15 mouse cellular contexts compared by ENCODE assay signal in the genomic region with DNA sequence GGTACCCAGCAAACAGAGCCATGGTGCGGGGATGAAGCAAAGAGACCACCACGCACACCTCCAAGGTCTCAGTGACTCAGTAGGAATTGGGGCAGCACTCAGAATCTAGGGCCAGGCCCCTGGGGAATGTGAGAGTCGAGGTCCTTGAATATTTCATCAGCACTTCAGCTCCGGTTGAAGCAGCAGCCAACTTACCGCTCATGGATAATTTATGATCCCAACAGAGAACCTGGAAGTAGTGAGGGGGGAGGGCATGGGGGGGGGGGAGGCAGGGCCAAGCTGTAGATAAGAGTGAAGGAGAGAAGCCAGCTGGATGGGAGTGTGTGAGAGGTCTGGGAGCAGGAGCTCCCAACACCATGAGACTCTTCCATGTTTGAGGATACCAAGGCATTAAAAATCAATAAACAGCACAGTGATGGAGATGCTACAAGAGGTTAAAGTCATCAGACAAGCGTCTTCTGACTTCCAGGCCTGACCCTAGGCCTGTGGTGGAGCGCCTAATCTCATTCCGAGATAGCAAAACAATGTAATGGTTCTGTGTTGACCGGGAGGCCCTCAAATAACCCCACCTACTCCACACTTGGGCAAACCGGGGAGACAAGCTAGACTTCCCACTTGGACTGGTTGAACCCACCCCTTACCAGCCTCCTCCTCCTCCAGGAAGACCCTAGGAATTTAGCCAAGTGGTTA. TPM values are rescaled to one million over a fixed set of nuclear protein-coding genes. Genes with fewer than 3 reads are reported as not detected.
DNase-seq lines count a peak whose midpoint lies in the region; ATAC-seq and TF ChIP-seq lines count a peak whose summit lies in the region.
"Had no signal": no experiment of that assay in that cellular context is flagged by ENCODE, and none has a peak within 500 bp of the region (broad histone marks: within the 10 kb centered on the region; RNA-seq: fewer than 3 reads in every experiment).

No protein-coding gene starts in this region.

- H3K9ac ChIP-seq in heart, embryonic 16.5 days (ENCODE audit: low read length), result peak overlapping the region; percentile 9
- H3K9ac ChIP-seq in stomach, embryonic 15.5 days, result no peak overlapping the region
- H3K9ac ChIP-seq: forebrain, postnatal 0 days; hindbrain, embryonic 15.5 days; limb, embryonic 13.5 days; neural tube, embryonic 13.5 days had no signal

- H3K27me3 ChIP-seq in heart, embryonic 16.5 days (ENCODE audit: control insufficient read depth, insufficient read depth, low read length), result no peaks in the 10 kb centered on the region
- no peaks in the 10 kb centered on the region for H3K27me3 ChIP-seq in stomach, embryonic 15.5 days (replicated peaks)
- H3K27me3 ChIP-seq: hindbrain, embryonic 15.5 days; limb, embryonic 13.5 days; neural tube, embryonic 13.5 days had no signal

- intact Hi-C loops in heart, postnatal 14 days (cut with DNase I), result no loop called here

- peaks cover 2% of the 10 kb centered on the region; the same call in 1 of the 2 replicates for H3K36me3 ChIP-seq in heart, embryonic 16.5 days (ENCODE audit: control insufficient read depth, insufficient read depth)
- no peaks in the 10 kb centered on the region for H3K36me3 ChIP-seq in stomach, embryonic 15.5 days
- H3K36me3 ChIP-seq: hindbrain, embryonic 15.5 days; neural tube, embryonic 13.5 days had no signal

- H3K27ac ChIP-seq in heart, embryonic 16.5 days (ENCODE audit: low read length), result peak overlapping the region; percentile 95
- H3K27ac ChIP-seq in stomach, embryonic 15.5 days, result peak overlapping the region; percentile 84
- H3K27ac ChIP-seq: hindbrain, embryonic 15.5 days; limb, embryonic 13.5 days; neural tube, embryonic 13.5 days had no signal

- DNase-seq in heart, adult 11 months, result peak; percentile 92
- DNase-seq in heart, postnatal 14 days, result no peak
- DNase-seq in lung, adult 2 months, result peak; percentile 25
- DNase-seq in lung, postnatal 25 days (ENCODE audit: low spot score), result no peak
- DNase-seq: cerebellum, postnatal 25 days; forebrain, postnatal 0 days; gastrocnemius, postnatal 36 days; thymus, postnatal 4 days had no signal

- peaks cover 14% of the 10 kb centered on the region for H3K4me1 ChIP-seq in lung, adult 2 months (ENCODE audit: control insufficient read depth, insufficient read depth, low read length)
- peaks cover 53% of the 10 kb centered on the region for H3K4me1 ChIP-seq in heart, embryonic 16.5 days (ENCODE audit: control insufficient read depth, insufficient read depth, low read length)
- H3K4me1 ChIP-seq in stomach, embryonic 15.5 days, result peaks cover 33% of the 10 kb centered on the region
- H3K4me1 ChIP-seq: hindbrain, embryonic 15.5 days had no signal

- 42% methylated on average over 10 of the region's 10 CpGs for WGBS in lung, adult 2 months
- 24% methylated on average over 10 of the region's 10 CpGs for WGBS in heart, embryonic 16.5 days
- WGBS in stomach, embryonic 15.5 days, result 33% methylated on average over 10 of the region's 10 CpGs

- peak overlapping the region; percentile 14 for H3K4me2 ChIP-seq in heart, embryonic 16.5 days (ENCODE audit: low read depth, low read length)
- H3K4me2 ChIP-seq in stomach, embryonic 15.5 days, result no peak overlapping the region
- H3K4me2 ChIP-seq: hindbrain, embryonic 15.5 days; limb, embryonic 13.5 days; neural tube, embryonic 13.5 days had no signal

- H3K9me3 ChIP-seq in heart, embryonic 16.5 days (replicated peaks; ENCODE audit: control insufficient read depth, low read length), result no peaks in the 10 kb centered on the region
- H3K9me3 ChIP-seq in stomach, embryonic 15.5 days, result no peaks in the 10 kb centered on the region
- H3K9me3 ChIP-seq: hindbrain, embryonic 15.5 days; limb, embryonic 13.5 days; neural tube, embryonic 13.5 days had no signal

- no peak for TF ChIP-seq POLR2A in lung, adult 2 months (IDR thresholded peaks at IDR 0.05; ENCODE audit: borderline replicate concordance, extremely low read depth, low read depth, low read length)

- no peak overlapping the region for H3K4me3 ChIP-seq in lung, adult 2 months (replicated peaks; ENCODE audit: extremely low read depth, low read depth, low read length)
- H3K4me3 ChIP-seq in heart, embryonic 16.5 days (ENCODE audit: low read length), result no peak overlapping the region
- no peak overlapping the region for H3K4me3 ChIP-seq in stomach, embryonic 15.5 days (replicated peaks)
- H3K4me3 ChIP-seq: hindbrain, embryonic 15.5 days; limb, embryonic 13.5 days; neural tube, embryonic 13.5 days had no signal

- TF ChIP-seq CTCF in lung, adult 2 months (IDR thresholded peaks at IDR 0.05; ENCODE audit: insufficient read depth, low read length), result no peak

- peak; percentile 52 for ATAC-seq in heart, embryonic 16.5 days (replicated peaks; ENCODE audit: extremely low read depth, insufficient read depth, low FRiP score)
- no peak for ATAC-seq in stomach, embryonic 15.5 days (ENCODE audit: insufficient read depth, low FRiP score, low read depth)
- no peak for ATAC-seq in CD4-positive, CD25-positive, alpha-beta regulatory T cell, adult 4 months
- ATAC-seq in erythroid progenitor cell, adult 5-6 weeks (replicated peaks; ENCODE audit: low FRiP score, poor library complexity, severe bottlenecking), result no peak
- ATAC-seq: forebrain, postnatal 0 days had no signal

RNA-seq across cellular contexts. Expression of gene Jup, which starts 6.0 kb away (rescaled TPM):
- total RNA-seq in heart, postnatal 14 days (2021), result 100 to 1,000 TPM; 232 to 245 TPM
- polyA plus RNA-seq in lung, adult 2 months (2012; rRNA removed), result 631 and 728 TPM in 2 replicates
- 140 and 155 TPM in 2 replicates for polyA plus RNA-seq in heart, embryonic 16.5 days (2015; fragmentation: Nextera tagmentation; extraction: Ambion mirVana)
- polyA plus RNA-seq in stomach, embryonic 15.5 days (2015; fragmentation: Nextera tagmentation; extraction: Ambion mirVana), result 163 and 173 TPM in 2 replicates
- 1 to 10 TPM in 1 of 2 experiments, under 1 TPM in 1; 0.32 to 1.9 TPM for polyA plus RNA-seq in CD4-positive, CD25-positive, alpha-beta regulatory T cell, adult 4 months (2017; shearing (Covaris generic))
- total RNA-seq in erythroid progenitor cell, adult 5-6 weeks (2015; ENCODE audit: low replicate concordance), result 7.2 and 10.1 TPM in 2 replicates
- total RNA-seq in erythroid progenitor cell, adult 5-6 weeks (2017; ENCODE audit: low replicate concordance), result 1.9 and 5.5 TPM in 2 replicates

RNA-seq across cellular contexts. Expression of gene P3h4, which starts 11.0 kb away (rescaled TPM):
- total RNA-seq in heart, postnatal 14 days (2021), result 10 to 100 TPM; 19.1 to 19.9 TPM
- polyA plus RNA-seq in lung, adult 2 months (2012; rRNA removed), result 40.6 and 53.9 TPM in 2 replicates
- polyA plus RNA-seq in heart, embryonic 16.5 days (2015; fragmentation: Nextera tagmentation; extraction: Ambion mirVana), result 50.8 and 52.6 TPM in 2 replicates
- 57.6 and 61.7 TPM in 2 replicates for polyA plus RNA-seq in stomach, embryonic 15.5 days (2015; fragmentation: Nextera tagmentation; extraction: Ambion mirVana)
- not detected for polyA plus RNA-seq in CD4-positive, CD25-positive, alpha-beta regulatory T cell, adult 4 months (2017; shearing (Covaris generic))
- total RNA-seq in erythroid progenitor cell, adult 5-6 weeks (2015; ENCODE audit: low replicate concordance), result not detected in 2 replicates
- not detected in 2 replicates for total RNA-seq in erythroid progenitor cell, adult 5-6 weeks (2017; ENCODE audit: low replicate concordance)

RNA-seq across cellular contexts. Expression of gene Fkbp10, which starts 11.9 kb away (rescaled TPM):
- total RNA-seq in heart, postnatal 14 days (2021), result 10 to 100 TPM; 34.6 to 38.3 TPM
- 41.5 and 42.5 TPM in 2 replicates for polyA plus RNA-seq in lung, adult 2 months (2012; rRNA removed)
- polyA plus RNA-seq in heart, embryonic 16.5 days (2015; fragmentation: Nextera tagmentation; extraction: Ambion mirVana), result 89.4 and 98.0 TPM in 2 replicates
- 89.1 and 100 TPM in 2 replicates for polyA plus RNA-seq in stomach, embryonic 15.5 days (2015; fragmentation: Nextera tagmentation; extraction: Ambion mirVana)
- polyA plus RNA-seq in CD4-positive, CD25-positive, alpha-beta regulatory T cell, adult 4 months (2017; shearing (Covaris generic)), result not detected
- total RNA-seq in erythroid progenitor cell, adult 5-6 weeks (2015; ENCODE audit: low replicate concordance), result not detected in 2 replicates
- total RNA-seq in erythroid progenitor cell, adult 5-6 weeks (2017; ENCODE audit: low replicate concordance), result not detected in 2 replicates

RNA-seq across cellular contexts. Expression of gene Nt5c3b, which starts 38.0 kb away (rescaled TPM):
- 10 to 100 TPM; 36.2 to 36.4 TPM for total RNA-seq in heart, postnatal 14 days (2021)
- 21.7 and 31.5 TPM in 2 replicates for polyA plus RNA-seq in lung, adult 2 months (2012; rRNA removed)
- polyA plus RNA-seq in heart, embryonic 16.5 days (2015; fragmentation: Nextera tagmentation; extraction: Ambion mirVana), result 107 and 110 TPM in 2 replicates
- 108 TPM in 2 replicates for polyA plus RNA-seq in stomach, embryonic 15.5 days (2015; fragmentation: Nextera tagmentation; extraction: Ambion mirVana)
- 100 to 1,000 TPM; 126 to 156 TPM for polyA plus RNA-seq in CD4-positive, CD25-positive, alpha-beta regulatory T cell, adult 4 months (2017; shearing (Covaris generic))
- total RNA-seq in erythroid progenitor cell, adult 5-6 weeks (2015; ENCODE audit: low replicate concordance), result 2.5 TPM in 2 replicates
- 0.26 TPM in 1 of 2 replicates, not detected in the other for total RNA-seq in erythroid progenitor cell, adult 5-6 weeks (2017; ENCODE audit: low replicate concordance)

RNA-seq across cellular contexts. Expression of gene Klhl10, which starts 38.1 kb away (rescaled TPM):
- under 1 TPM; 0.41 to 0.76 TPM for total RNA-seq in heart, postnatal 14 days (2021)
- 0.22 and 0.49 TPM in 2 replicates for polyA plus RNA-seq in lung, adult 2 months (2012; rRNA removed)
- 0.29 and 0.47 TPM in 2 replicates for polyA plus RNA-seq in heart, embryonic 16.5 days (2015; fragmentation: Nextera tagmentation; extraction: Ambion mirVana)
- 0.51 and 0.59 TPM in 2 replicates for polyA plus RNA-seq in stomach, embryonic 15.5 days (2015; fragmentation: Nextera tagmentation; extraction: Ambion mirVana)
- polyA plus RNA-seq in CD4-positive, CD25-positive, alpha-beta regulatory T cell, adult 4 months (2017; shearing (Covaris generic)), result under 1 TPM; 0.16 to 0.65 TPM
- not detected in 2 replicates for total RNA-seq in erythroid progenitor cell, adult 5-6 weeks (2015; ENCODE audit: low replicate concordance)
- not detected in 2 replicates for total RNA-seq in erythroid progenitor cell, adult 5-6 weeks (2017; ENCODE audit: low replicate concordance)

Comparison
In these comparisons a context has a peak if more than half of its experiments do, and no peak if none do; other contexts are left out.
1. DNase-seq: peak in heart, adult 11 months (single experiment) and lung, adult 2 months (single experiment); none in heart, postnatal 14 days (0 of 2) and lung, postnatal 25 days (single experiment).
2. RNA of gene Jup, which starts 6.0 kb away (polyA plus RNA-seq): 631 to 728 TPM in lung, adult 2 months, 163 to 173 TPM in stomach, embryonic 15.5 days and 140 to 155 TPM in heart, embryonic 16.5 days; 0.32 to 1.9 TPM in CD4-positive, CD25-positive, alpha-beta regulatory T cell, adult 4 months; every median in the first group is over 10 times any median in the second.
3. RNA of gene P3h4, which starts 11.0 kb away (polyA plus RNA-seq): 57.6 to 61.7 TPM in stomach, embryonic 15.5 days, 50.8 to 52.6 TPM in heart, embryonic 16.5 days and 40.6 to 53.9 TPM in lung, adult 2 months; not detected in CD4-positive, CD25-positive, alpha-beta regulatory T cell, adult 4 months; every median in the first group is over 10 times any median in the second.
4. RNA of gene Fkbp10, which starts 11.9 kb away (polyA plus RNA-seq): 89.4 to 98.0 TPM in heart, embryonic 16.5 days, 89.1 to 100 TPM in stomach, embryonic 15.5 days and 41.5 to 42.5 TPM in lung, adult 2 months; not detected in CD4-positive, CD25-positive, alpha-beta regulatory T cell, adult 4 months; every median in the first group is over 10 times any median in the second.